Mouse (Mus musculus): ENCODE results near the gene Spcs2.

Spcs2 gene

DNA sequence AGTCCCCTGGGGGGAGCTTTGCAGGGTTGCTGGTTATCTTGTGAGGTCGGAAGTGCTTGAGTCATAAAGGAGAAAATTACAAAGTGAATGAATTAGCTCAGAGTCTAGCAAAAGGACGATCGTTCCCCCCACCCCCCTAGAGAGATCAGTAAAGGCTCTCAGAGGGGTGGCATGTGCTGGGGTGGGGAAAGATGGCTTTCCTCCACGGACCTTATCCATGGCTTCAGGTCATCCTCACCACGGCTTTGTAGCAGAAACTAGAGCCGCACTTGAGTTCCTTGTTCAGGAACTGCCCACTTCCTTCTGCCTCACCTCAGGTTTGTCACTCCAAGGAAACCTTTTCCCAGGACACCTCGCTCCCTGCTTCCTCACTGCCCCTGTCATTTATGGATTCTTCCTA lies at the start of gene Spcs2:
Spcs2 (minus strand) TSS at position 101 of the 400 bp plus-strand sequence.
- in situ Hi-C loops (cut with MboI, MseI), result loop anchor here in 1 of 2 experiments (5.0 kb wide), 1 partner anchor 36 kb away; the partner anchor contains the start of gene Neu3

DNA sequence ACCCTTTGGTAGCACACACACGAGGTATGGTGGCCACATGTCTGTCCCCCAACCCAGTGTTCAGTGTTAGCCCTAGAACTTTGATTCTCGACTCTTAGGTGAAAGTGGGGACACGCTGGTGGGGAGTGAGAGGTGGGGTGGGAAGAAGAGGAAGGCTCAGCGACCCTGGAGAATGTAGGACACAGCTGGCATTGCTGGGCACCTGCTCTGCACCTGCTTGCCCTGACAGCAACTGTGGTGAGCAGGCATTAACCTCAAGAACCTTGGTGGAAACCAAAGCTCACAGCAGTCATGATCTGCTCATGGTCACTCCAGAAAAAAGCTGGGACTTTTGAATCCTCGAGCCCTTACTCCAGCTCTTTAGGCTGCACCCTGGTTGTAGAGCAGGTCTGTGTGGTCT lies 47.8 kb upstream of the Spcs2 start:
- in situ Hi-C loops (cut with MboI, MseI), result no loop called here

DNA sequence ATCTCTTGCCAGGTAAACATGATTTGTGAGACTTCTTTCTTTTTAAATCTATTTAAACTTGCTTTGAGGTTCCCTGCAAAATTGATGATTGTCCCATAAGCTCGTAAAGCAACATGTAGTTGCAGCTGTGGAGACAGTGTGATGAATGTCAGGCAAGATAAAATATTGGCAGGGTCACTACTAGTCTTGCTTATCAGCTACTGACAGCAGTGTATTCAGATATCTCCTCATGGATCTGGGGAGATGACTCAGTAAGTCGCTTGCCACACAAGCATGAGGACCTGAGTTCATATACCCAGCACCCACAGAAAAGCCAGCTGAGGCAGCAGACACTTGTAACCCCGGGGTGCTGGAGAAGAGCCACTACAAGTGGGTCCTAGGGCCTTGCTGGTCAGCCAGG lies 44.2 kb upstream of the Spcs2 start:
- in situ Hi-C loops (cut with MboI, MseI), result loop anchor here in 1 of 2 experiments (10.0 kb wide), 1 partner anchor 1647 kb away; no protein-coding TSS in a partner anchor

DNA sequence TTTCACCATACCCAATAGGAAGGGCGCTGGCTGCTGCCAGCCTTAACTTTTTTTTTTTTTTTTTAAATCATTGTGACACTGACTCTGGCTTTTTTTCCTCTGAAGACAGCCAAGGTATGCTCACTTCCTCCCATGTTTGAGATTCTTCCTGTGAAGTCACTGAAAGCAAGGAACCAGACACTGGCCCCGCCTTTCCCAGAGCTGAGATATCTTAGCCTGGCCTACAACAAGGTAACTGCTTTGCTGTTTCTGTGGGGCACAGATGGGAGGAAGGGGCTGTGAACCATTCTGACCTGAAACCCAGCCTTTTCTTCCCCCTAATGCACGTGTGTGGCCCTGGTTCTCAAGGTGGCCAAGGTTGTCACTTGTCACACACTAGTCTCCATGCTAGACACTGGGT lies 43.1 kb upstream of the Spcs2 start:
- in situ Hi-C loops (cut with MboI, MseI), result loop anchor here in 1 of 2 experiments (10.0 kb wide), 1 partner anchor 1648 kb away; no protein-coding TSS in a partner anchor

DNA sequence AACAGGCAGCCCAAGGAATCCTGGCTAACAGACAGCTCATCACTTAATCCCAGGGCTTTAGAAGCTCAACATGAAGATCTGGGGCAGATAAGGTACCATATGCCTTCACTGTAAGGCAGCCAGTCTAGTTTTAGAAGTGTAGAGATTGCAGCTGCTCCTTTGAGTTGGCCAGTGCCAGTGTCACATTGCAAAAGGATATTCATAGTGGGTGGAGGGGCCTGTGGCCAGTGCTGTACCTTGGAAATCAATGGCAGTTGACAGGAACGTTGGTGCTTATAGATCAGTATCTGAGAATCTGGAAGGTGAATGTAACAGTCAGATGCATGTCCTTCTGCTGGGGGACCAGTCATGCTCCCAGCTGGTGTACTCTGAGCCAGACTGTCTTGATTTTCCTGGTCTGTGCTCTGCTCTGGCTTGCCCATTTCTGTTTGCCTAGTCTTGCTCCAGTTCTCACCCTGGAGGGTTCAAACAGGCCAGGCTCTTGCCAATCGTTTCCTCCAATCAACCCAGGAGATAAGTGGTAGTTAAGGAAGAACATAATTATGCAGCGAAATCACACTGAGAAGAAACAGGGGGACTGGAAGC lies 41.3 kb upstream of the Spcs2 start:
- in situ Hi-C loops (cut with MboI, MseI), result loop anchor here in 1 of 2 experiments (10.0 kb wide), 1 partner anchor 1650 kb away; no protein-coding TSS in a partner anchor

- in situ Hi-C loops (cut with MboI, MseI), result loop anchor here in 1 of 2 experiments (10.0 kb wide), 1 partner anchor 1652 kb away; no protein-coding TSS in a partner anchor
Observed at GRCm38 (mm10) chr7:99902918-99903665, 39.8 kb upstream of the Spcs2 start.

DNA sequence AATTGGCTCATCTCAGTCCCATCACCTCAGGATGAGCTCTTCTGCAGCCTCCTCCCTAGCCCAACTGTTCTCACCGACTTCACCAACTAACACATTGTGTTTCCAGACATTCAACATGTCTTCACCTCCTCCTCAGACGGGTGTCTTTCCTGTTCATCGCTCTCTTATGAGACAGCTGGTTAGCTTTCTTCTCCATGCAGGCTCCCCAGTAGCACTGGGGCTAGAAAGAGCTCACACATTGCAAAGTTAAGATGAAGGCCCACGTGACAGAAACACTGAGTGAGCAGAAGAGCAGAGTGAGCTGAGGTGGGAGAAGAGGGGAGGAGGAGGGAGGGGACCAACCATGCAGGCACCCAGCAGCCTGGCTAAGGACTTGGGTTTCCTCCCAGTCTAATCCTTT lies 38.9 kb upstream of the Spcs2 start:
- in situ Hi-C loops (cut with MboI, MseI), result loop anchor here in 1 of 2 experiments (10.0 kb wide), 1 partner anchor 1653 kb away; no protein-coding TSS in a partner anchor

DNA sequence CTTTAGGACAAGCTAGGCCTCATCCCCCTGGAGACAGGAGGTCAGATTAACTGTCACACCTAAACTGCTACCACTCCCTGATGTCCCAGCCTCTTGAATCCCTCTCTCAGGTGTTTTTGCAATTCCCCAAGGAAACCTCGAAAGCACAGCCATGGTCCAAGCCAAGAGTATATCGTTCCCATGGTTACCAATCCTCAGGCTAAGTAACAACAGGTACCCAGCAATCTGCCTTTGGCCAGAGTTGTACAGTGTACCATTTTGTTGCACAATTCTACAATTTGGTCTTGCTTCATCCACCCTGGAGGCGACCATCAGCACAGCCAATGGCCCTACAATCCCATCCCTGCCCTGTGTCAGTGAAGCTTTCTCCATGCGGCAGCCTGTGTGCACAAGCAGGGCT lies 33.6 kb upstream of the Spcs2 start:
- in situ Hi-C loops (cut with MboI, MseI), result loop anchor here in 1 of 2 experiments (25.0 kb wide), 1 partner anchor 235 kb away; no protein-coding TSS in a partner anchor

DNA sequence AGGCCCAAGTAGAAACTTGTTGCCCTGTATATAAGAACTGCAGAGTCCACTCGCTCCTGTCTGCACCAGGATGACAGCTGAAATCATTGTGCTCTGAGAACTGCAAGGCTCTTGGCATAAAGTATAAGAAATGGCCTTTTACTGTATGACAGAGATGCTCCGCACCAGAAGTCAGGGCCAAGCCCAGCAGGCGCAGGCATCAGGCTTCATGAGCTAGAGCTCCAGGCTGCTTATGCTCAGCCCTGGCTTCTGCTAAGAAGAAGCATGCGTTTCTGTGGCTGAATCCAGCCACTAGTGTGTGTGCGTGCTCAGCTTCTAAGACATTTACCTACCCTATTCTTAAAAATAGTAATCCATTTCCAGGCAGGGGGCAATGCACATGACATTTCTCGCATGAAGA lies 31.2 kb upstream of the Spcs2 start:
- in situ Hi-C loops (cut with MboI, MseI), result loop anchor here (5.0 to 25.0 kb wide), 2 partner anchors 232 to 402 kb away; no protein-coding TSS in a partner anchor

DNA sequence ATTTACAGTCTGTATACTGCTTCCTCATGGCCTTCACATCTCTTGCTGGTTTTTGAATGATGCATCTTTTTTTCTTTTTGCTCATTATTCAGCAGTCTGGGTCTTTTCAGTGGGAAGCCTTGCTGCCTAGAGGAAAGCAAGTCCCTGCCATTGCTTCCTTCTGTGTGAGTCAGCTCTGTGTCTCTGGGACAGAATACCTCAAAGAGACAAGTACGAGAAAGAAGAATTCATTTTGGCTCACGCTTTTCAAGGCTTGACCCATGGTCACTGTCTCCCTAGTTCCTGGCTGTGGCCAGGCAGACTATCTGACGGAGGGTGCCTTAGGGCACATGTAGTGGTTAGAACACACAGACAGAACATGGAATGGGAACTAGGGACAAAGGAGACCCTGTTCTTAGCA lies 30.7 kb upstream of the Spcs2 start:
- in situ Hi-C loops (cut with MboI, MseI), result loop anchor here (5.0 to 25.0 kb wide), 2 partner anchors 232 to 402 kb away; no protein-coding TSS in a partner anchor

- in situ Hi-C loops (cut with MboI, MseI), result loop anchor here (5.0 to 25.0 kb wide), 2 partner anchors 230 to 400 kb away; no protein-coding TSS in a partner anchor
Observed at GRCm38 (mm10) chr7:99892351-99892750, 29.1 kb upstream of the Spcs2 start.

DNA sequence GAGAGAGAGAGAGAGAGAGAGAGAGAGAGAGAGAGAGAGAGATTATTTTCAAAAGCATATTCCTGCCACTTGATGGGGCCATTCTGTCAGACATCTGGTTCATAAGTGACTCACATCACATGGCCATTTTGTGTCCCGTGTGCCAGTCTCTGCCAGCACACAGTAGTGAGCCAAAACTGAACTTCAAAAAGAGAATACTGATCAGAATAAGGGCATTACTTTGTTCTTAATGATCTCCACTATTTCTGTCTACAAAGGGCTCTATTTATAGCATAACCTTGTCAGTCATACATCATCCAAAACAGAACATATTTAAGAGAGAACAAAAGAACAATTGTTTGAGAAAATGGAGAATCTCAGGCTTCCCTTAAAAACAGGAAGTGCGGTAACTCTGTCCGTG lies 28.2 kb upstream of the Spcs2 start:
- in situ Hi-C loops (cut with MboI, MseI), result loop anchor here (5.0 to 25.0 kb wide), 2 partner anchors 229 to 399 kb away; no protein-coding TSS in a partner anchor

DNA sequence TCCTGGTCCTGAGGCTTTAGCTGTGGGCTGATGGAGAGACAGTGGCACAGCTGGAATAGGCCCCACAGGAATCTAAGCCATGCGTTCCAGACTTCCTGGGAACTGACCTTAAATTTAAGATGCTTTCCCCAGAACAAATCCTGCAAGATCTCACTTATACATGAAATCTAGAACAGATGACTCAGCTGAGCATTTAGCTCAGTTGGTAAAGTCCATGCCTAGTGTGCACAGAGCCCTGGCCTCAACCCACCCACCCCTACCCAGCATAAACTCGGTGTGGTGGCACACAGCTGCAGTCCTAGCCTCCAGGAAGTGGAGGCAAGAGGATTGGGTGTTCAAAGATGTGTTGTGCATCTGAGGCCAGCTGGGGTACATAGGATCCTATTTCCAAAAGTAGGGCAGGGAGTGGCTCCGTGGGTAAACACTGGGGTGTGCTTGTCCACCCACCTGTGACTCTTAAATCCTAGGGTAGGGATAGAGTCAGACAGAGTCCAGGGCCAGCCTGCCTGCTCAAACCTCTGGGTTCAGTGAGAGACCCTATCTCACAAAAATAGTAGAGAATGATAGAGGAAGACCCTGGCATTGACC lies 27.0 kb upstream of the Spcs2 start:
- in situ Hi-C loops (cut with MboI, MseI), result loop anchor here (5.0 to 25.0 kb wide), 2 partner anchors 228 to 398 kb away; no protein-coding TSS in a partner anchor

GRCm38 (mm10) chr7:99889175-99889880 lies 26.1 kb upstream of the Spcs2 start:
- in situ Hi-C loops (cut with MboI, MseI), result loop anchor here in 1 of 2 experiments (25.0 kb wide), 1 partner anchor 227 kb away; no protein-coding TSS in a partner anchor

- in situ Hi-C loops (cut with MboI, MseI), result loop anchor here in 1 of 2 experiments (25.0 kb wide), 1 partner anchor 225 kb away; no protein-coding TSS in a partner anchor
Observed at GRCm38 (mm10) chr7:99887743-99888142, 24.5 kb upstream of the Spcs2 start.

- in situ Hi-C loops (cut with MboI, MseI), result loop anchor here in 1 of 2 experiments (25.0 kb wide), 1 partner anchor 225 kb away; no protein-coding TSS in a partner anchor
Observed at GRCm38 (mm10) chr7:99887230-99887735, 24.0 kb upstream of the Spcs2 start.

DNA sequence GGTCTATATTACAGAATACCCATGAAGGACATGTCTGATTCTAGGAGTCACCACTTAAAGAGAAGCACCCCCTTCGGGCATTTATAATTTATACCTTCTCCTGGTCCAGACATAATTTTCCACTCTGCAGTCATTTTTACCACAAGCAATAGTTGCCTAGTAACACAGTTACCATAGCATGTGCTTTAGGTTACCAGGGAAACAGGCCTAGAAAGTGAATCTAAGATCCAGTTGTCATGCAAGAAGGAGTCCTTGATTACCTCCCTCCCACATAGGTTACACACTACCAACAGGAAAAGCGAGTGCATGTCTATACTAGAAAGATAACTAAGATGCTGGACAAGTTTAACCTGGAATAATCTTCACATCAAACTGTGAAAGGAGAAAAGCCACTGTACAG lies 15.0 kb upstream of the Spcs2 start:
- in situ Hi-C loops (cut with MboI, MseI), result loop anchor here (5.0 to 25.0 kb wide), 3 partner anchors 66 to 216 kb away; no protein-coding TSS in a partner anchor

DNA sequence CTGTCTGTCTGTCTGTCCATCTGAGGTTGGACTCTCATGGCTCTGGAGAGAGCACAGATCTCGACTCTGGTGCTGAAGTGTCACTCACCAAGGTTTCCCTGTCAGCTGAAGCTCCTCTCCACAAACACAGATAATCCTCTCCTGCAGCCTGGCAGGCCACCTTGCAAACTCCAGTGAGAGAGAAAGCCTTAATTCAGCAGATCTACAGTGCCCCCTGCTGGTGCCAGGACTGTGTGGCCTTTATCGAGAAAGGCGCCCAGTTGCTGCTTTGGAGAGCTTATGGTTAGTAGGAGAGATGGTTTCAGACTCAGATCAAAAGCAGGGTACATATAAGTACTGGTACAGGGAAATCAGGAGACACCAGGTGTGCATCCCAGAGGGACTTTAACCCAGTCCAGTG lies 13.1 kb upstream of the Spcs2 start:
- in situ Hi-C loops (cut with MboI, MseI), result loop anchor here (5.0 to 25.0 kb wide), 3 partner anchors 64 to 214 kb away; no protein-coding TSS in a partner anchor

DNA sequence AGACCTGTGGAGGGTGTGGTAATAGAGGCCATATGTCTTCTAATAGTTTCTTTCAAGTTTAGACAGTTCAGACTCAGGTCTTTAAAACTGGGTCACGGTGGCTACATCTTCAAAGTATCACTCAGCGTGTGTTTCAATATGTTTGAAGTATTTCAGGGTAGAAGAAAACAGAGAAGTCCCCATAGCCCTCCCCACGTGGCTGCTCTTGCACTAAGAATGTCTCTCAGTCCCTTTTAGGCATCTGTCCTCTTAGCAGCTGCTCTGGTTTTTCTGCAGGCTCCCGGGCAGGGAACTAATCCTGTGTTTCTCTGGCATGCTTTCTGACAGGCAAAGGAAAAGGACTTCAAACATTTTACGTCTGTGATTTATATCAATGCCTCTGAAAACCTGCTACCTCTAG lies 12.6 kb upstream of the Spcs2 start:
- in situ Hi-C loops (cut with MboI, MseI), result loop anchor here (5.0 to 25.0 kb wide), 3 partner anchors 64 to 214 kb away; no protein-coding TSS in a partner anchor

DNA sequence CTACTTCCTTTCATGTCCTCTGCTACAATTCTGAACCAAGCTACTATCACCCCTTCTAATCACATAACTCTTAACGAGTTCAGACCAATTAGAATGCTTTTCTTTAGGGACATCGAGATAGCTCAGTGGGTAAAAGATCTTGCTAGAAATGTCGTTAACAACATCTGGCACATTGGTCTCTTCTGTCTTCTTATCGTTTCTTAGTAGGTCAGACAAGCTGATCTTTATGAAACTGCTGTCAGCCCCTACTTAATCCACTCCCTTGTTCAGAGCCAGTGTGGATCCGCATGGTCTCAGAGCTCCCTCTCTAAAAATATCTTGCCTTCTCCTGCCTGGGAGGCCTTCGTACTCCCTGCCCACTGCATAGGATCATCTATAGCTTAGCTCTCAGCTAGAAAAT lies 10.7 kb upstream of the Spcs2 start:
- in situ Hi-C loops (cut with MboI, MseI), result no loop called here
